Mouse (Mus musculus): Measurements from ENCODE around the gene Mindy4.
"Not testable (repeated sequence)": the region's sequence is repeated elsewhere in the genome, so short reads cannot be mapped to it uniquely, and the experiment has no call there.

The Mindy4 gene

GRCm38 (mm10) chr6:55202913-55203910, at the start of gene Mindy4:
Mindy4 (plus strand) TSS chr6:55203383.
- peak; percentile 91 to 92 for DNase-seq

GRCm38 (mm10) chr6:55159256-55159655, 43.9 kb upstream of the Mindy4 start:
- peak in 1 of 2 experiments; percentile 7 for DNase-seq

- DNase-seq = no peak
These were observed 41.8 kb upstream of the Mindy4 start for GRCm38 (mm10) chr6:55161311-55161761.

- no peak for DNase-seq
These were observed 40.1 kb upstream of the Mindy4 start for GRCm38 (mm10) chr6:55163046-55163584.

GRCm38 (mm10) chr6:55166777-55167463, 36.3 kb upstream of the Mindy4 start:
- DNase-seq = peak; percentile 82 to 83

GRCm38 (mm10) chr6:55169818-55170217, 33.4 kb upstream of the Mindy4 start:
- DNase-seq = no peak

- DNase-seq = peak in 1 of 2 experiments; percentile 11
These were observed 31.5 kb upstream of the Mindy4 start for GRCm38 (mm10) chr6:55171638-55172037.

GRCm38 (mm10) chr6:55173171-55173570, 30.0 kb upstream of the Mindy4 start:
- DNase-seq = no peak

- no peak for DNase-seq
These were observed 29.2 kb upstream of the Mindy4 start for GRCm38 (mm10) chr6:55173941-55174349.

- peak in 1 of 2 experiments; percentile 16 for DNase-seq
These were observed 28.4 kb upstream of the Mindy4 start, which contains the start of gene Inmt for GRCm38 (mm10) chr6:55174741-55175181. Inmt (minus strand) TSS chr6:55175043.

GRCm38 (mm10) chr6:55175456-55175855, 27.7 kb upstream of the Mindy4 start:
- DNase-seq = no peak

- DNase-seq = no peak
These were observed 27.3 kb upstream of the Mindy4 start for GRCm38 (mm10) chr6:55175892-55176291.

- peak in 1 of 2 experiments; percentile 55 for DNase-seq
These were observed 26.0 kb upstream of the Mindy4 start for GRCm38 (mm10) chr6:55177060-55177732.

- DNase-seq = no peak
These were observed 23.6 kb upstream of the Mindy4 start for GRCm38 (mm10) chr6:55179560-55179959.

GRCm38 (mm10) chr6:55182655-55183430, 20.3 kb upstream of the Mindy4 start:
- DNase-seq = no peak

GRCm38 (mm10) chr6:55187827-55188226, 15.4 kb upstream of the Mindy4 start:
- not testable (repeated sequence) for DNase-seq

- DNase-seq = no peak
These were observed 13.8 kb upstream of the Mindy4 start for GRCm38 (mm10) chr6:55189406-55189805.

- DNase-seq = no peak
These were observed 11.6 kb upstream of the Mindy4 start for GRCm38 (mm10) chr6:55191537-55191936.

- no peak for DNase-seq
These were observed 10.0 kb upstream of the Mindy4 start for GRCm38 (mm10) chr6:55193171-55193570.

GRCm38 (mm10) chr6:55199047-55199446, 4.1 kb upstream of the Mindy4 start:
- DNase-seq = no peak

- DNase-seq = peak in 1 of 2 experiments; percentile 13
These were observed 748 bp downstream of the Mindy4 start for GRCm38 (mm10) chr6:55203931-55204330.

- no peak for DNase-seq
These were observed 4.6 kb downstream of the Mindy4 start for GRCm38 (mm10) chr6:55207786-55208185.
